Mouse (Mus musculus) retina, postnatal 7 days (tissue): ENCODE measurements around the gene Wdr64.

Experiments used
- DNase-seq: peaks from one replicate; pipeline ENCODE4 v3.0.0-alpha.2; 2012; ENCODE audit warnings: low read depth, low spot score

The Wdr64 gene

GRCm38 (mm10) chr1:175698293-175698692 lies at the start of gene Wdr64:
Gene Wdr64, plus strand, starts transcription at chr1:175698593.
- no peak for DNase-seq

GRCm38 (mm10) chr1:175648615-175649014 lies 49.8 kb upstream of the Wdr64 start:
- no peak for DNase-seq

GRCm38 (mm10) chr1:175659900-175660299 lies 38.5 kb upstream of the Wdr64 start:
- no peak for DNase-seq

- DNase-seq: no peak
These were observed 29.6 kb upstream of the Wdr64 start for GRCm38 (mm10) chr1:175668666-175669405.

- DNase-seq: no peak
These were observed 28.9 kb upstream of the Wdr64 start for GRCm38 (mm10) chr1:175669456-175669855.

- DNase-seq: no peak
These were observed 28.4 kb upstream of the Wdr64 start for GRCm38 (mm10) chr1:175670042-175670441.

- DNase-seq: no peak
These were observed 26.8 kb upstream of the Wdr64 start for GRCm38 (mm10) chr1:175671626-175672025.

- no peak for DNase-seq
These were observed 24.6 kb upstream of the Wdr64 start for GRCm38 (mm10) chr1:175673563-175674325.

GRCm38 (mm10) chr1:175675116-175675515 lies 23.3 kb upstream of the Wdr64 start:
- no peak for DNase-seq

GRCm38 (mm10) chr1:175677459-175677858 lies 20.9 kb upstream of the Wdr64 start:
- no peak for DNase-seq

GRCm38 (mm10) chr1:175680995-175681394 lies 17.4 kb upstream of the Wdr64 start:
- no peak for DNase-seq

GRCm38 (mm10) chr1:175691686-175692245 lies 6.6 kb upstream of the Wdr64 start:
- DNase-seq: no peak

- DNase-seq: peak; percentile 97
These were observed 6.0 kb upstream of the Wdr64 start, which contains the start of the genes Opn3 and Chml for GRCm38 (mm10) chr1:175692246-175692996. Gene Opn3, minus strand, starts transcription at chr1:175692776. Gene Chml, minus strand, starts transcription at chr1:175692901.

- no peak for DNase-seq
These were observed 5.4 kb upstream of the Wdr64 start for GRCm38 (mm10) chr1:175692997-175693361.

GRCm38 (mm10) chr1:175693429-175693960 lies 4.9 kb upstream of the Wdr64 start:
- no peak for DNase-seq

- DNase-seq: no peak
These were observed 982 bp downstream of the Wdr64 start for GRCm38 (mm10) chr1:175699375-175699774.

GRCm38 (mm10) chr1:175699796-175700195 lies 1.4 kb downstream of the Wdr64 start:
- no peak for DNase-seq

GRCm38 (mm10) chr1:175701145-175701544 lies 2.8 kb downstream of the Wdr64 start:
- DNase-seq: no peak

GRCm38 (mm10) chr1:175707599-175707998 lies 9.2 kb downstream of the Wdr64 start:
- DNase-seq: no peak

GRCm38 (mm10) chr1:175708013-175708412 lies 9.6 kb downstream of the Wdr64 start:
- DNase-seq: no peak

GRCm38 (mm10) chr1:175712338-175712909 lies 14.0 kb downstream of the Wdr64 start:
- no peak for DNase-seq
